Mouse (Mus musculus) heart, adult 9 months (tissue): ENCODE measurements at regions not wholly inside any gene's neighbourhood (a gene's known extent, or its start where the extent isn't known, plus 50 kb on each side); places are given as distances from the start of the nearest gene placed in this dataset.

ENCODE experiments used
- DNase-seq, 2 experiments: peaks; one replicate each; pipeline ENCODE4 v3.0.0; 2022; ENCODE audit warnings: low spot score in 2 of 2

DNA sequence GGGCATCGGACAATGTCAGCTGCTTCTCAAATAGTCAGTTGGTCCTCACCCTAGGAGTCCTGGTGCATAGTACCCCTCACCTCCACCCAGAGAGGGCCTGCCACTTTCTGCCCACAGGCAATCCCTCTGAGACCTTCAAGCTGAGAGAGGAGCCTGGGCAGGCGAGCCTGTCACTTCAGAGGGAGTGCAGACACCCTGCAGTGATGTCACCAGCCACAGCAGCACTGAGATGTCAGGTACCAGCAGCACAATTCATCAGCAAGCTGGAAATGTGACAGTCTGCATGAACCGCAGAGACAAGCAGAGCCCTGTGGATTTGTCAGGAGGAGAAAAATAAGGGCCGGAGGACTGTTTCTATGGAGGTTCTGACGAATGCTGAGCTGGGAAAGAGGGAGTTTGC is 324.3 kb downstream of the Qk start:
- no peak for DNase-seq

DNA sequence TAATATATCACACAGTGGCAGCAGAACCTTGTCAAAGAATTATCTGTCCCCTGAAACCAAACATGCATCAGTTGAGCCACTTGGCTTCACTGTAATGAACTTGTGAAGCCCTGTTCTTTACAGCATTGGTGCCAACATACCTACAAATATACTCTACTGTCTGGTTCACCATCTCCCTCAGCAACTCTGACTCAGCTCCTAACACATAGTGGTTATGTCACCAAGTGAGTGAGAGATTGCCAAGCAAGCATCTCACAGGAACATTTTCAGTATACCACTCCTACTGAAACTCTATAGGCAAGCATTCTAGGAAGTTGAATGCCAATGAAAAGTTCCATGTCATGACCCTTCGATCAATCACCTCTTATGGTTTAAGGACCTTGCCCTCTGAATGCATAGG is 321.2 kb upstream of the Pabpc6 start:
- no peak for DNase-seq

DNA sequence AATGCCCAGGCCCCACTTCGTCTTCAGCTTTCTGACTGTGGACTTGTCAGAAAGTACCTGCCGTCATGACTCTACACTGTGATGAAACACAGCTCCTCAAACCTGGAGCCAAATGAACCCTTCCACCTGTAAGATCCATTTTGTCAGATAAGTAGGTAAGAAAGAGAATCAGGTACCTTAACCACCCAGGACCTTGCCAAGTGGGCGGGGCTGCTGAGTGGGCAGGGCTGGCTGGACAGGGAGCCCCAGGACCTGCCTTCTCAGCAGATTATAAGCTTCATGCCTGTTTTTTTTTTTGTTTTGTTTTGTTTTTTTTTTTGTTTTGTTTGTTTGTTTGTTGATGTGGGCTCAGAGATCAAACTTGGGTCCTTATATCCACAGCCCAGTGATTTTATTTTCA is 311.8 kb upstream of the Pabpc6 start:
- no peak for DNase-seq

DNA sequence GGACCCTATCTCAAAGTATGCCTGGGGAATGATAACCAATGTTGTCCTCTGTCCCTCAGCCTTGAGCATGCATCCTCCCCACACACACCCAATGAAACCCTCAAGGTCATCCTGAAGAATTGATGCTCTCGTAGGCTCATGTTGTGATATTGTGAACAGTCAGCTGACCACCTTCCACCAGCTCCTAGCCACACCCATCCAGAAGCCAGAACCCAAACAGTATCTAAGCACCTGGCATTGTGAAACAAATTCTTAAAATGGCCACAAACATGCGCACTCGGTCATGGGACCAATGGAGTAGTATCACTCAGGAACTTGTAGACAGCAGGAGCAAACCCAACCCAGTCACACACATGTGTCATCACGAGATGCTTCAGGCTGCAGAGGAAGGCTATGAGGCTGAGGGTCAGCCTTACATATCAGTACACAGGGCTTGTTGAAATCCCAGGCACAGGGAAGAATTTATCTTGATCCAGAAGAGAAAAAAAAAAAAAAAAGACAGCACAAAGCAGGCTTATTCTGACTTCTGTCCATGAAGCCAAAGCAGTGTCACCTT is 307.4 kb upstream of the Pabpc6 start:
- no peak for DNase-seq

DNA sequence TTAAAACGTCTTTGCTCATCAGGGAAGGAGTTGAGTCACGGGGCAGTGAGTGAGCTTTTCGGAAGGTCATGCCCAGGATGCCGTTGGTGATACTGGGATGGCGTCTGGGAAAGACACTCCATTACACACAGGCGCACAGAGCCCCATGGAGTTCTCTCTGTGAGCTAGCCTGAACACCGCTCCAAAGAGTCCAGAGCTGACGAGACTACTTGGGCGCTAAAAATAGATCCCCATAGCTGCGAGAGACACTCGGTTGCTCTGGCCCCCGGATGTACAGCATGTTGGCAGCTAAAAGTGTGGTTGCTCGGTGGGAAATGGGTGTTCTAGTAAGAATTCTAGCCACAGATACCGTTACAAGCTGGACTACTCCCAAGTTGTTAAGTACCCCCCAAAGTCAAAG is 306.5 kb upstream of the Pabpc6 start:
- peak in 1 of 2 experiments; percentile 11 for DNase-seq

DNA sequence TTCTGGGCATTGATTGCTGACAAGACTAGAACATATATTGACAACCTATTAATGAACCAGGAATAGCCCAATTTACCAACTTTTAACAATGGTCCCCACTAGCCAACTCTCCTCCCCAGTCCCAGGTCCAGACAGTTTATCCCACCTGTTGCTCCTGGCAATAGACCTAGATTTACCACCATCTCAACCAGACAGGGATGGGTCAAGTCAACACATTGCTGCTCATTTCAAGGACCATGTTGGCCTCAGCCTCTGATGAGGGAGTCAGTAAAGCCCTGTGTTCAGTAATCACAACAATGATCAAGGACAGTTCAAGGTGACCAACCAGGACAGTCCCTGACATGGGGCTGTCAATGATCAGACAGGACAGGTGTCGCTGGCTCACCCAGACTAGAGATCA is 305.6 kb upstream of the Pabpc6 start:
- no peak for DNase-seq

DNA sequence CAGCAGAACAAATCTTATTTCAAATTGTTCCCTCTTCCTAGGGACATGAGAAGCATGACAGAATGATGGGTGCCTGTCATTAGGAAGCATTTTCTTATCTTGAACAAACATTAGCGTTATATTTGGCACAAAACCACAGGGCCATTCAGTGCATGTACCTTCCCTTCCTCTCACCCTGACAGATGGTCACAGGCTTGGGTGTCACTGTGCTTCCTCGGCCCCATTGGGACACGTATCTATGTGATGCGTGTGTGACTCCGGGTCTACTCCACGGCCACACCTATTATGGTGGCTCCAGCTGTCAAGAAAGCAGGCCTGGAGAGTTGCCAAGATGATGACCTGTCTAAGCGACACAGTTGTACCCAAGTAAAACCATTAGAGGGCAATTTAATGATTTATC is 298.5 kb upstream of the Pabpc6 start:
- DNase-seq: peak in 1 of 2 experiments; percentile 23

DNA sequence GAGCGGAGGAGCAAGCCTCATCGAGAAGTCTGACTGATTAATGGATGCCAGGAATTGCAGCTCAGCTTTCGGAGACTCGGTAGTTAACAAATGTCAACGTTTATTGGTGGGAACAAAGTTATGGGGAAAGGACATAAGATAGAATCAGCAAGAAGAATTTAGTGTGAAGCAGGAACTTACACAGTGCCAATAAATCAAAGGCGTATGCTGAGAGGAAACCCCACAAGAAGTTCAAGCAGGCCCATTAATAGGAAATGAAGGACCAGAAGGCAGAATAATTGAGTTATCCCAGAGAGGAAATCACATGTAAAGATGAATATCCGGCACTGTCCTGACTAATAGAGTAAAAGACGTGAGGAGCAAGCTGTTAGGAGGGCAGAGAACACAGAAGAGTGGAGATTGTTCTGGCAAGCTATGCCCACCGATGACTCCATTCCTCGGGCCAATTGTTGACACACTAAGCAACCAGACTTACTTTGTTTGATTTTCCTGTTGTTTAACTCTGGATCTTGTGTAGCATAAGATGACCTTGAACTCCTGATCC is 293.4 kb upstream of the Pabpc6 start:
- DNase-seq: peak in 1 of 2 experiments; percentile 41

DNA sequence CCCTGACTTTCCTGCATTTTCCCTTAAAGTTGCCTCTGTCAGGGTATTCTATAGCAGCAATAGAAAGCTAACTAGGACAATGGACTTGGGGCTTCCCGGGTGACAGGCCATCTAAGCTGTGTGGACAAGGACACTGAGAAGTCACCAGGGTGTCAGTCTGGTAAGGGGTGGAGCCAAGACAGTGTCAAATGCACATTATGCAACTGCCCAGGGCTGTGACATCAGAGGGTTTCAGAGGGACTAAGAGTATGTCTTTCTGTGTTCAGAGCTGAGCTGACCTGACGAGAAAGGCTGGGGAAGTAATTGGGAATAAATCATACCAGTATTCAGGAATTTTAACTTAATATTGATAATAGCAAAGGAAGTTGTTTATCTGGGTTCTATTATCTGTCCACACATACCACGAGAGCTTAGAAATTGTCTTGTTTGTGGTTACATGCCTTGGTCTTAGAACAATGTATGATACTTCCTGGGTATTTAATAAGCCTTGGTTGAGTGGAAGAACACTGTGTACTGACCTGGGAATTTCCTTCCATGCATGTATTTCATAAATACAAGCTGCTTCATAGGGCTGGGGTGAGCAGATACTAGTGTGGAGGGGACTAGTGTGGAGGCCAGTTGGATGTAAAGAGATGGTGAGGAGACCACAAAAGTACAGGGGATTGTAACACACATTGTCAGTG is 279.6 kb upstream of the Pabpc6 start:
- DNase-seq: peak in 1 of 2 experiments; percentile 21

DNA sequence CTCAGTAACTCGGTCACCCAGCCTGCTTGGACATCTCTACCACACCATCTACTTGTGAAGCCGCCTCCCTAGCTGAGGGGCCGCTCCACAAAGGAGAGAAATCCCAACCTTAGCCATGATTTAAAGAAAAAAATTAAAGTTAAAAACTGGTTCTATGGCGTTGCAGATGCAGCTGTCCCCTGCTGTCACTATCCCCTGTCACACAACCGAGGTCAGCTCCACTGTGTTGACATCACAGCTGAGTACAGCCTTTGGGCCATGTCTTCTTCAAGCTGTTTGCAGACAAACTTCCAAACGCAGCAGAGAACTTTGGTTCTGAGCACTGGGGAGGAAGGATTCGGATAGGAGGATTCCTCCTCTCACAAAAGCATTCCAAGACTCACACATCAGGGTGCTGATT is 278.1 kb upstream of the Pabpc6 start:
- DNase-seq: no peak

DNA sequence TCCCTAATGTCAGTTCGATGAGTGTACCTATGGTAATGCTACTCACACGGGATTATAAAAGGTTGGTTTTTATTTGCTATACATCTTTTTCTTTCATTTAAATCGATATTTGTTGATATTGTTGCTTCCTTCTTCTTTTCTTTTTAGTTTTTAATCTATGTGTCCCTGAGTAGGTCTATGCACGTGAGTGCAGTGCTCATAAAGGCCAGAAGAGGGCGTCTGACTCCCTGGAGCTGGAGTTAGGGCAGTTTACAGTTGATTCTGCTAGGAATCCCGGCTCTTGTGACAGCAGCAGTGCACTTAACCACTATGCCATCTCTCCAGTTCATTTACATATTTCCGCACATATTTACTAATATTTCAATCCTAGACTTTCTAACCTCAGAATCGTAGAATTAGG is 275.0 kb upstream of the Pabpc6 start:
- DNase-seq: no peak

DNA sequence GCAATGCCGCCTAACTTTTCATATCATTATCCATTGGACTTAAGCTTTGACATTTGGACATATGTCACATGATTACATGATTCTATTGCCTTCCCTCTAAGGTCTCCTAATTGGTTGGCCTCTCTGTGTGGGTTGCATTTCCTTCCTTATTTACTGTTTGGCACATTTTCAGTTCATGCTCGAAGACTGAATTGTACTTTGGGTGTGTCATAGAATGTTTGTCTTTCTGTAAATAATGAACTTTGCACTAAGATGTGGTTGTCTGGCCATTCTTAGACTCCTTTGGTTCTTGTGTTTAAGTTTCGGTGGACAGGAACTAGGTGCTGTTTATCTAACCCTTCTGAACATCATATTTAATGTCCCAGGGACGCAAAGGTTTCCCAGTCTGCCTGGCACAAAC is 272.7 kb upstream of the Pabpc6 start:
- DNase-seq: no peak

DNA sequence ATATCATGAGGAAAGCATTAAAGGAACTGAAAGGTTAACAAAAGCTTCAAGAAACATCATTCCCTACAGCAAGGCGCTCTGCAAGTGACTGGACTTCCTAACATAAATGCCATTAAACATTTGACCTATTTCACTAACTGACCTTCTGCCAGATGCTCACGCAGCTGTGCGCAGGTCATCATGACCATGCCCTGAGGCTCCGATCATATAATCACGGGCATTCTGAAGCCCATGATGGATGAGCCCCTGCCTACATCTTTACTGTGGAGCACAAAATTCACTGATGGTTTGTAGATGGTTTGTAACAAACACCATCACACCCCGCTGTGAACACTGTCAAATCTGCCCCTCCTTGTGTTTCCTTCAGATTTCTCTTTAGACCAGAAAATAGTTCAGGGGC is 270.1 kb upstream of the Pabpc6 start:
- DNase-seq: no peak

DNA sequence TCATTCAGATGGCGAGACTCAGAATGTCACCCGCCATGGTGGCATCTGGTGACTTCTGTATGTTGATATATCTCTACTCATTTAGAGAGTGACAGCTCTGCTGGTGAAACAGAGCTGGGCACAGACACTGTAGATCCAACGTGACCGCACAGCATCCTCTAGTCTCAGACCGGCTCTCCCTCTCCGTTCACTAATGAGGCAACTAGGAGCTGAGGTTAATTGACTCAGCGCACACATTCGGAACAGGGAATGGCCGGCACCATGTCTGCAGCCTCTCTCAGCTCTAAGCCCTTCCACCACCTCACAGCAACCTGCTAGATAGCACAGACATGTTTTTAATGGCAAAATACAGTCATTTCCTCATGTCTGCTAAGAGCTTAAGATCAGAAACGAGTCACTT is 268.9 kb upstream of the Pabpc6 start:
- DNase-seq: no peak

DNA sequence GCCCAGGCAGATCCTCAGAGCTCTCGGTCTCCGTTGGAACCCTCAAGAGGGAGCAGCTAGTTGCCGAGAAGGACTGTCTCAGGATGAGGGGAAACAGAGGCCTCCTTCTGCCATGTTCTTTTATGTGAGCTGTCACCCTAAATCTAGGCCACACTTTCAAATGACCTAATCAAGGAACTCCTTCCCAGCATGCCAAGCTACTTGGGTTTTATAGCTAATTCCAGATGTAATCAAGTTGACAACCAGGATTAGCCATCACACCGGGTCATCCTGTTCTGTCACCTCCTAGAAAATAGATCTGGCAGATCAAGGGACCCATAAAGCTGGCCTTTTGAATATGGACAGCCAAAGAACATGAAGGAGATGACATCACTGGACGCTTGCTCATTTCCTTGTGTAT is 267.7 kb upstream of the Pabpc6 start:
- no peak for DNase-seq

DNA sequence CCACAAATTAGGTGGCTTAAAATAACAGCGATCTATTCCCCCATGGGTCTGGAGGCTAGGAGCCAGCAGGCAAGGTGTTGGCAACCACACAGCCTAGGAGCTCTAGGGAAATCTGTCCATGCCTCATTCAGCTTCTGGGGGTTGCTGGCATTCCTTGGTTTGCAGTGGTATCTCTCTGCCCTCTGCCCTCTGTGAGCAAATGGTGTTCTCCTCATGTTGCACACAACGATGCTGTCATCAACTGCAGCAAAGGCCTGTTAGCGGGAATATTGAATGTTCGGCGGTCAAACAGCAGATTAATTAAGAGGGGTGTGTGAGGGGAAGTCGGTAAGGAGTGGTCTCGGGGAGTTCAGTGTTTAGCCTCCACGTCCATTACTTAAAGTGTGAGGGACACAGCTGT is 262.7 kb upstream of the Pabpc6 start:
- no peak for DNase-seq

DNA sequence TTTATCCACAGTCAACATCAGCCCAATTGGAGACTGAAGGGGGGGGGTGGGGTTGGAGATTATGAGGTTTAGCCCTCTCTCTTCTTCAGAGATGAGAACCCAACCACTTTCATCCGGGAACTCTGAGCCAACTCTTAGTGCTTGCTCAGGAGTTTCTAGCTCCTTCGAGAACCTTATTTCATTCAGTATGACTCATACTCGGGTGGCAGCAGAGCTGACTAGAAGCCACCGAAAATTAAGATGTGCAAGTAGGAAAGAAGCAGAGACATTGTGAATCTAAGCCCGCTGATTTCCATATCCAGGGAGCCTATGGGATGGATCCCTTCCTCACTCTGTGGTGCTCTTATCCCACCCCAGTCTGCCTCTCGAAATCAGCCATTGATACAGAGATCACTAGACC is 262.0 kb upstream of the Pabpc6 start:
- DNase-seq: no peak

DNA sequence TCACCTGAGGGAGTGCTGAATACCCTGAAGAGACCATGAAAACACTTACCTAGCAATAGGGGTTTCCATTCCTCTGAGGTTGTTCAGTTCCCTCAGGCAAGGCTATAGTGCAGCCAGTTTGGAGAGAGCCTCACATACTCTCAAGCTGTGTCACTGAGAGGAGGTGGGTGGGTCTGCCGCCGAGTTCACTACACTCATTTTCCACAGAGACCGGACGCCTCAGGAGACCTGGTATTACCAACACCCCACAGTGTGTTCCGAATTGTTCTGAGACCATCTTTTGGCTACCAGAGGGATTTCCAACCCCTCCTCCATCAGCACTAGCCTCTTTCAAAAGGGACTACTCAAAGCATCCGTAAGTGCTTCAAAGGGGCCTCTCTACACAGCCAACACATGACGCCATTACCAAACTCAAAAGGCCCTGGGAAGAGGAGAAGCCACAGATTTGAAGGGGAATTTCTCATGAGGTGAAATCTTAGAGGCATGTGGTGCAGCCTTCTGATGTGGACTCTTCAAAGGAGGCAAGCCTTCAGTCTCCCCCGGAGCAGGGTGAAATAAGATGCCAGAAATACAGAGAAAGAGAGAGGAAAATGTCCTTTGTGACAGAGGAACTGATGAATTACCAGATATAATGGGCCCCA is 260.1 kb upstream of the Pabpc6 start:
- DNase-seq: no peak

DNA sequence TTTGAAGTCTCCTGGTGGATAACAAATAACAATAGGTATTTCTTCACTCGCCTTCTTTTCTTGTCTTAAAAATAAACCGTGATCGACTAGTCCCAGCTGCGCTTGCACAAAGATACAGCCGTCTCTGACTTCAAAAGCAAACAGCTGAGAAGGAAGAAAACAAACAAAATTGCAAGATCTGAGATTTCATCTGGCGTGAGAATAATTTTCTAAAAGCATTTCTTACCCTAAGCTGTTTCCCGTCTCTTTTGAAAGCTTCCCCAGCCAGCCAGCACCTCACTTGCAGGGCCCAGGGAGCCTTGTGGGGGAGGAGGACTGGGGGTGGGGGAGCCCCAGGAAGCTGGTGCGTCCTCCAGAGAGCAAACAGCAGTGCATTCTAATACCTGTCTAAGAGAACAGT is 258.2 kb upstream of the Pabpc6 start:
- DNase-seq: no peak

DNA sequence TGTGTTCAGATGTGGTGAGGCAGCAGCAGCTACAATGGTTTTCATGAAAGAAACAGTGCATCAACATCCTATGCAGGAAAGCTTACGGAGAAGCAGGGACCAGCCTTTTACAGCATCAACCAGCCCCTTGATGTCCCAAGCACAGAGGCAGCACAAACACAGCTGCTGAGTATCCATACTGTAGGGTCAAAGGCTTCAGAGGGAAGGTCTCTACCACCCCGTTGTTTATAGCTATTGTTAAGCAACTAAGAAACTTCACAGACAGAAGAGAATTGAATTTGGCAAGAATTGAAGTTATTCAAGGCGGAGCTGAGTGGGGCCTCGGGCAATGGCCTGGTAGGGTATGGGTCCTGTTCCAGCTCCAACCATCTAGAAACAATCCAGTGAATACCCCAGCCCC is 256.8 kb upstream of the Pabpc6 start:
- no peak for DNase-seq

DNA sequence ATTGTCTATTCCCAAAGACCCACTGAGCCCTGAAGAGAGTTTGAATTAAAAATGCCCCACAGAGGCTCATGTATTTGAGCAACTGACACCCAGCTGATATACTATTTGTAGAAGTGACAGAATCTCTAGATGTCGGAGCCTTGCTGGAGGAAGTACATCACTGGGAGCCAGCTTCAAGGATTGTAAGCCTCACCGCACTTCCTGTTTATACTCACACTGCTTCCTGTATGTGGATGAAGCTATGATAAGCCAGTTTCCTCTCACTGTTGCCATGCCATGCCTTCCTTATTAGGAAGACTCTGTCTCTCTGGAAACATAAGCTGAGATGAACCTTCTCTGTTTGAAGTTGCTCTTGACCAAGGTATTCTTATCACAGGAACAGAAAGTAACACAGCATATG is 251.8 kb upstream of the Pabpc6 start:
- peak; percentile 11 to 52 for DNase-seq

DNA sequence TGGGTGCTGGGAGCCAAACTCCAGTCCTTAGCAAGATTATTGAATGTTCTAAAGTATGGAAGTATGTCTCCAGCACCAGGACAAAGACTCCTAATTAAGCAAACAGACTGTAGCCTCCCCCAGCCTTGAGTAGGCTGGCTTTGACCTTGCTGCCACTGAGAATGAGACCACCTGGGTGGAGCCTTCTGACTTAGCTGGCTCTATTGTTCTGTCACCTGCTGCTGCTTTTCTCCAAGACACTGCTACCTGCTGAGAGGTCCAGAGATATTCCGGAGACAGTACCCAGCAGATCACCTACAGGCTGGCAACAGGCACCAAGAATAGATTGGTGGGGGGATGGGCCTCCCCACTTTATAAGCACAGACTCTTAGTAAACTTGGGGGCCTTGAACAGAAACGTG is 247.5 kb upstream of the Pabpc6 start:
- no peak for DNase-seq

DNA sequence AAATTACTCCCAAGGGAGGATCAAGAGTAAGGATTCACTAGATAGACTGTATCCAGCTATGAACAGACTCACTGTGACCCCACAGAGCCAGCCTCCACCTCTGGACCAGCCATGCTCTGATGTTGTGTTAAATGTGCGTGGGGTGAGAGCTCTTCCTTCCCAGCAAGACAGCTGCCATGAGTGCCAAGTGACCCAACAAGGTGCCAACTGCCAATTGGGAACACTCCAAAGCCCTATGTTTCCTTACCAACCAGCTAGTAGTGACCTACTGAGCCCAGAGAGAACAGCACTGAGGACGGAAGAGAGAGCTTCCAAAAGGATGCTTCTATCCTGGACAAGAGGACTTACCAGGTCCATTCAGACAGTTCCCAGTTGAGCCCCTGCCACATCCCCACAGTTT is 241.3 kb upstream of the Pabpc6 start:
- no peak for DNase-seq
